Mouse (Mus musculus): ENCODE results near the gene Rala.
"Not testable (repeated sequence)": the region's sequence is repeated elsewhere in the genome, so short reads cannot be mapped to it uniquely, and the experiment has no call there.

- TF ChIP-seq POLR2A (IDR thresholded peaks at IDR 0.05; ENCODE audit: borderline replicate concordance, extremely low read depth, insufficient read depth, insufficient read length, poor library complexity, severe bottlenecking); CTCF (IDR thresholded peaks at IDR 0.05; ENCODE audit: borderline replicate concordance, extremely low read depth, insufficient read depth, insufficient read length): not testable (repeated sequence)
Measured at GRCm38 (mm10) chr13:17950581-17950980, 6.5 kb upstream of the Rala start.
